8 mouse cellular contexts compared by ENCODE assay signal in the genomic region with DNA sequence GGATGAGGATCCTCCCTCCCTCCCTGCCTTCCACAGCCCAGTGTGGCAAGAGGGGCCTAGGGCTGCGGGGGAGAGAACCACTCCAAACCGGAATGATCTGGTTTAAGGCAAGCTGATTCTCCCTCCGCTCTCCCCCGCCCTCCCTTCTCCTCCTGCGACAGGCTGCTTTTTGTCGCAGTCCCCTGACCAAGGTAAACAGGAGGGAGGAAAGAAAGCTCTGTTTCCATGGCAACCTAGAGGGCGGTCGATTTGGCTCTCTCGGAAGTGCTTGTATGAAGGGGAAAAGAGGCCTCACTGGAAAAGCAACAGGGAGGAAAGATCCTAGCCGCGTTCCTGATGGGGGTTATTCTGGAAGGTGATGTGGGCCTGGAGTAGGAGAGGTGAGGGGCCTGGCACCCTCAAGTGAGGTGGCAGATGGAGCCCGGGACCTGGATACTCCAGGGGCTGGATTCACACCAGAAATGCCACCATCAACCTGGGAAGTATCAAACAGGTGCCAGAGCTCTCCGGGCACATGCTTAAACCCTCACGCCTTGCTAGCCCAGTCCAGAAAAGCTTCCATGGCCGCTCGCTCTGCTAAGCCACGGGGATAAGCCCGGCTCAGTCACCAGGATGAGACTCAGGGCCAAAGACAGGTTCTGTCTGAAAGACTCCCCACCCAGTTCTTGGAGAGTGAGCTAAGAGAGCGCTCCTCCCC. TPM values are rescaled to one million over a fixed set of nuclear protein-coding genes. Genes with fewer than 3 reads are reported as not detected.
DNase-seq lines count a peak whose midpoint lies in the region; ATAC-seq and TF ChIP-seq lines count a peak whose summit lies in the region.

No protein-coding gene starts in this region.

- TF ChIP-seq CTCF in stomach, postnatal 0 days (IDR thresholded peaks at IDR 0.05; ENCODE audit: low read depth), result no peak

- H3K9me3 ChIP-seq in midbrain, embryonic 12.5 days, result no peaks in the 10 kb centered on the region
- no peaks in the 10 kb centered on the region for H3K9me3 ChIP-seq in stomach, postnatal 0 days (ENCODE audit: control insufficient read depth, low read length)

- H3K4me3 ChIP-seq in midbrain, embryonic 12.5 days, result 0 out of 2 replicates have a peak overlapping the region, but pooled peaks have one; percentile 0
- no peak overlapping the region; the same call in 1 of the 2 replicates for H3K4me3 ChIP-seq in stomach, postnatal 0 days (ENCODE audit: low read depth, low read length)

- no peaks in the 10 kb centered on the region for H3K27me3 ChIP-seq in midbrain, embryonic 12.5 days
- H3K27me3 ChIP-seq in stomach, postnatal 0 days (ENCODE audit: control insufficient read depth, insufficient read depth, low read length), result no peaks in the 10 kb centered on the region

- peak overlapping the region; percentile 59 for H3K9ac ChIP-seq in midbrain, embryonic 12.5 days (replicated peaks)
- peak overlapping the region; percentile 45 for H3K9ac ChIP-seq in stomach, postnatal 0 days (ENCODE audit: low read length)

- H3K4me1 ChIP-seq in midbrain, embryonic 12.5 days, result peaks cover 38% of the 10 kb centered on the region
- peaks cover 5% of the 10 kb centered on the region; the same call in 1 of the 2 replicates for H3K4me1 ChIP-seq in stomach, postnatal 0 days (replicated peaks; ENCODE audit: control insufficient read depth, insufficient read depth)

- peak overlapping the region; percentile 67 for H3K4me2 ChIP-seq in midbrain, embryonic 12.5 days (replicated peaks)
- peak overlapping the region; percentile 75 for H3K4me2 ChIP-seq in stomach, postnatal 0 days (replicated peaks; ENCODE audit: low read depth)

- intact Hi-C loops in left cerebral cortex, postnatal 25 days (cut with DNase I), result loop anchor here (1.0 to 5.0 kb wide), 4 partner anchors 48 to 521 kb away; partner anchors contain the start of genes Klhdc10, Ssmem1 and Tmem209

- DNase-seq in adrenal gland, adult 2 months, result peak; percentile 43
- peak; percentile 56 to 72 for DNase-seq in cerebellum, postnatal 4 days (ENCODE audit: low spot score in 2 of 2)
- DNase-seq in heart, adult 18-20 months, result peak; percentile 39 to 58
- DNase-seq in kidney, adult 18-20 months, result peak; percentile 37
- DNase-seq in left cerebral cortex, postnatal 25 days (ENCODE audit: low spot score in 2 of 2), result peak; percentile 84 to 96
- DNase-seq in stomach, postnatal 0 days (ENCODE audit: low spot score), result peak; percentile 63
- DNase-seq in spleen, postnatal 14 days (ENCODE audit: low spot score in 2 of 2), result no peak

- 0 out of 2 replicates have a peak, but pooled peaks cover 4% of the 10 kb centered on the region for H3K36me3 ChIP-seq in midbrain, embryonic 12.5 days
- no peaks in the 10 kb centered on the region for H3K36me3 ChIP-seq in stomach, postnatal 0 days (ENCODE audit: control insufficient read depth, insufficient read depth, low read length)

- ATAC-seq in midbrain, embryonic 12.5 days (ENCODE audit: low FRiP score, low read depth), result peak; percentile 95
- ATAC-seq in stomach, postnatal 0 days (ENCODE audit: low FRiP score, low TSS enrichment), result peak; percentile 81

- no peak for TF ChIP-seq EP300 in stomach, postnatal 0 days (optimal IDR thresholded peaks at IDR 0.05)

- H3K27ac ChIP-seq in midbrain, embryonic 12.5 days (replicated peaks), result peak overlapping the region; percentile 95
- peak overlapping the region; percentile 53; the same call in 1 of the 2 replicates for H3K27ac ChIP-seq in stomach, postnatal 0 days (replicated peaks)

- WGBS in midbrain, embryonic 12.5 days, result 10% methylated on average over 19 of the region's 19 CpGs
- 29% methylated on average over 19 of the region's 19 CpGs for WGBS in stomach, postnatal 0 days

RNA-seq across cellular contexts. Expression of gene Tmem209, which starts 48.7 kb away (rescaled TPM):
- 10 to 100 TPM; 24.2 to 28.0 TPM for total RNA-seq in adrenal gland, adult 2 months (2021)
- polyA plus RNA-seq in adrenal gland, adult 2 months (2012; rRNA removed), result 32.8 and 43.3 TPM in 2 replicates
- total RNA-seq in heart, adult 18-20 months (2021), result 1 to 10 TPM; 8.5 to 8.6 TPM
- 10 to 100 TPM; 17.4 to 20.1 TPM for total RNA-seq in left cerebral cortex, postnatal 25 days (2021)
- polyA plus RNA-seq in midbrain, embryonic 12.5 days (2016; fragmentation: Nextera tagmentation; extraction: Ambion mirVana), result 45.6 and 49.1 TPM in 2 replicates
- 13.0 and 13.7 TPM in 2 replicates for polyA plus RNA-seq in stomach, postnatal 0 days (2015; fragmentation: Nextera tagmentation; extraction: Ambion mirVana)

RNA-seq across cellular contexts. Expression of gene Ssmem1, which starts 48.8 kb away (rescaled TPM):
- under 1 TPM in 1 of 2 experiments, not detected in 1; 0.28 TPM for total RNA-seq in adrenal gland, adult 2 months (2021)
- polyA plus RNA-seq in adrenal gland, adult 2 months (2012; rRNA removed), result not detected in 2 replicates
- under 1 TPM in 1 of 2 experiments, not detected in 1; 0.41 TPM for total RNA-seq in heart, adult 18-20 months (2021)
- under 1 TPM; 0.50 to 0.96 TPM for total RNA-seq in left cerebral cortex, postnatal 25 days (2021)
- polyA plus RNA-seq in midbrain, embryonic 12.5 days (2016; fragmentation: Nextera tagmentation; extraction: Ambion mirVana), result 0.22 and 0.34 TPM in 2 replicates
- not detected in 2 replicates for polyA plus RNA-seq in stomach, postnatal 0 days (2015; fragmentation: Nextera tagmentation; extraction: Ambion mirVana)

RNA-seq across cellular contexts. Expression of gene Klhdc10, which starts 59.2 kb away (rescaled TPM):
- 10 to 100 TPM; 57.8 to 75.6 TPM for total RNA-seq in adrenal gland, adult 2 months (2021)
- polyA plus RNA-seq in adrenal gland, adult 2 months (2012; rRNA removed), result 14.1 and 15.7 TPM in 2 replicates
- total RNA-seq in heart, adult 18-20 months (2021), result 10 to 100 TPM; 42.6 to 42.8 TPM
- total RNA-seq in left cerebral cortex, postnatal 25 days (2021), result 100 to 1,000 TPM; 106 to 111 TPM
- polyA plus RNA-seq in midbrain, embryonic 12.5 days (2016; fragmentation: Nextera tagmentation; extraction: Ambion mirVana), result 40.2 and 48.6 TPM in 2 replicates
- 6.0 and 6.3 TPM in 2 replicates for polyA plus RNA-seq in stomach, postnatal 0 days (2015; fragmentation: Nextera tagmentation; extraction: Ambion mirVana)

Comparison
In these comparisons a context has a peak if more than half of its experiments do, and no peak if none do; other contexts are left out.
1. DNase-seq: peak in adrenal gland, adult 2 months (single experiment), cerebellum, postnatal 4 days (2 of 2), heart, adult 18-20 months (2 of 2), kidney, adult 18-20 months (single experiment), left cerebral cortex, postnatal 25 days (2 of 2) and stomach, postnatal 0 days (single experiment); none in spleen, postnatal 14 days (0 of 2).